Mouse (Mus musculus) layer of hippocampus, adult 9-10 months (tissue): ENCODE results near the gene Micall1.

Experiments used
- DNase-seq: peaks from one replicate; pipeline ENCODE4 v3.0.0; 2022; ENCODE audit warnings: low spot score

Gene Micall1

GRCm38 (mm10) chr15:79097135-79097534 is 11.6 kb upstream of the Micall1 start:
- no peak for DNase-seq

GRCm38 (mm10) chr15:79097611-79098025 is 11.1 kb upstream of the Micall1 start:
- DNase-seq = no peak

GRCm38 (mm10) chr15:79098220-79098619 is 10.5 kb upstream of the Micall1 start:
- no peak for DNase-seq

- DNase-seq = no peak
These were observed 9.8 kb upstream of the Micall1 start for GRCm38 (mm10) chr15:79098868-79099267.

GRCm38 (mm10) chr15:79099456-79099855 is 9.2 kb upstream of the Micall1 start:
- no peak for DNase-seq

- no peak for DNase-seq
These were observed 8.3 kb upstream of the Micall1 start for GRCm38 (mm10) chr15:79100391-79100790.

GRCm38 (mm10) chr15:79101531-79101930 is 7.2 kb upstream of the Micall1 start:
- no peak for DNase-seq

- no peak for DNase-seq
These were observed 5.4 kb upstream of the Micall1 start for GRCm38 (mm10) chr15:79103264-79103663.

GRCm38 (mm10) chr15:79105804-79106203 is 2.9 kb upstream of the Micall1 start:
- DNase-seq = no peak

- no peak for DNase-seq
These were observed 732 bp upstream of the Micall1 start for GRCm38 (mm10) chr15:79107966-79108365.

- no peak for DNase-seq
These were observed 730 bp downstream of the Micall1 start for GRCm38 (mm10) chr15:79109321-79109934.

- no peak for DNase-seq
These were observed 1.3 kb downstream of the Micall1 start for GRCm38 (mm10) chr15:79110031-79110430.

- no peak for DNase-seq
These were observed 1.8 kb downstream of the Micall1 start for GRCm38 (mm10) chr15:79110528-79110927.

GRCm38 (mm10) chr15:79111774-79112173 is 3.1 kb downstream of the Micall1 start:
- no peak for DNase-seq

GRCm38 (mm10) chr15:79115276-79115675 is 6.6 kb downstream of the Micall1 start:
- DNase-seq = no peak

- no peak for DNase-seq
These were observed 10.8 kb downstream of the Micall1 start for GRCm38 (mm10) chr15:79119491-79119890.

- no peak for DNase-seq
These were observed 13.4 kb downstream of the Micall1 start for GRCm38 (mm10) chr15:79122119-79122518.

- no peak for DNase-seq
These were observed 13.8 kb downstream of the Micall1 start for GRCm38 (mm10) chr15:79122546-79122945.

GRCm38 (mm10) chr15:79123751-79124150 is 15.1 kb downstream of the Micall1 start:
- DNase-seq = no peak

- no peak for DNase-seq
These were observed 15.7 kb downstream of the Micall1 start for GRCm38 (mm10) chr15:79124331-79124875.

- DNase-seq = no peak
These were observed 17.7 kb downstream of the Micall1 start for GRCm38 (mm10) chr15:79126217-79126932.

GRCm38 (mm10) chr15:79127101-79127500 is 18.4 kb downstream of the Micall1 start:
- DNase-seq = no peak

GRCm38 (mm10) chr15:79128208-79128607 is 19.5 kb downstream of the Micall1 start:
- no peak for DNase-seq
